Mouse (Mus musculus): ENCODE results near the gene Hmgcl.

DNA sequence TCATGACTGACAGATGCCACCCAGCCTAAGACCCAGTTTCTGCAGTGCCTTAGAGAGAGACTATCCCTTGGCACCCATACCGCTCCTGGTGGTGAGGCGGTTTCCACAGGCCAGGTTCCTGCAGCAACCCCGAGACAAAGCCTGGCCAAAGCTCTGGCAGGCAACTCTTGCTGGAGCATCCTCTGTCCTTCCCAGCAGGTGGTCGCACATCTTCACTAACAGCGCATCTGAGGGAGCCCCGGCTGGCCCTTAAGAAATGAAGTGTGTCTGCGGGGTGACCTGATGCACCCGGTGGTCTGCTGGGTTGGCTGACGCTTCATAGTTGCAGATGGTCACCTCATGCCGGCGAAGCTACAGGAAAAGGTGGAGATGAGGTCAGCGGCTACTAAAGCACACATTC, 29.9 kb downstream of the Hmgcl start:
- no peak for TF ChIP-seq POLR2A (IDR thresholded peaks at IDR 0.05; ENCODE audit: insufficient read depth, low read depth, low read length)
- TF ChIP-seq CTCF (IDR thresholded peaks at IDR 0.05): no peak

Measured in heart, adult 2 months (tissue).